Mouse (Mus musculus): ENCODE measurements around the gene Lypd4. TPM values are rescaled to one million over a fixed set of nuclear protein-coding genes. Genes with fewer than 3 reads are reported as not detected.
"Not testable (repeated sequence)": the region's sequence is repeated elsewhere in the genome, so short reads cannot be mapped to it uniquely, and the experiment has no call there.

Gene Lypd4
- total and polyA plus RNA-seq, 2 experiments = not detected

DNA sequence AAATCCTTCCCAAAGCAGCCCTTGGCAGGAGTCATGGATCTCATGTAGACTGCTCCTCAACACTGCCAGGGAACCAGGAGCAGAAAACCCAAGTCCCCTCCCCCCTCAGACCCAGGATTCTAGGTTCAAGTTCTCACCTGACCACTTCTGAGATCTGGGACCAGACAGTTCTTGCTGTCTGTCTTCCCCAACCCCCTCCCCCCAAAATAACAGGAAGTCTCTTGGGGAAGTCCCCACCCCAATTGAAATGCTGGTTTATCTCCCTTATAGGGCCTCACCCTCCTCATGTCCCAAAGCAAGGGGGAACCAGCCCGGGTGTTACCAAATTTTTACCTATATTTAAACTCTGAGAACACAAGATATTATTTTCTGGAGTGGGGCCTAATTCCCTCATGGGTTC, 32.1 kb upstream of the Lypd4 start:
- H3K27ac ChIP-seq (replicated peaks; ENCODE audit: insufficient read depth, low read depth, low read length) = peak overlapping the region; percentile 73
- H3K4me3 ChIP-seq (ENCODE audit: insufficient read depth, low read depth, low read length) = no peak overlapping the region
- no peak overlapping the region for H3K9ac ChIP-seq (ENCODE audit: low read depth, low read length)
- H3K79me2 ChIP-seq (ENCODE audit: control insufficient read depth, insufficient read depth, low read length) = peaks cover 8% of the 10 kb centered on the region; the same call in 1 of the 2 replicates
- H3K36me3 ChIP-seq (ENCODE audit: control insufficient read depth, insufficient read depth, low read length) = no peaks in the 10 kb centered on the region
- peaks cover 11% of the 10 kb centered on the region for H3K4me1 ChIP-seq (ENCODE audit: control insufficient read depth, insufficient read depth, low read length)
- no peaks in the 10 kb centered on the region for H3K27me3 ChIP-seq (ENCODE audit: control insufficient read depth, insufficient read depth, low read length)
- no peak for DNase-seq (ENCODE audit: extremely low read depth, low read depth, low spot score)
- WGBS = 59% methylated on average over 1 of the region's 1 CpGs
- TF ChIP-seq CTCF (IDR thresholded peaks at IDR 0.05; ENCODE audit: low read depth, low read length) (no peak), POLR2A (IDR thresholded peaks at IDR 0.05; ENCODE audit: extremely low read depth, insufficient read depth, low read length) (no peak)

DNA sequence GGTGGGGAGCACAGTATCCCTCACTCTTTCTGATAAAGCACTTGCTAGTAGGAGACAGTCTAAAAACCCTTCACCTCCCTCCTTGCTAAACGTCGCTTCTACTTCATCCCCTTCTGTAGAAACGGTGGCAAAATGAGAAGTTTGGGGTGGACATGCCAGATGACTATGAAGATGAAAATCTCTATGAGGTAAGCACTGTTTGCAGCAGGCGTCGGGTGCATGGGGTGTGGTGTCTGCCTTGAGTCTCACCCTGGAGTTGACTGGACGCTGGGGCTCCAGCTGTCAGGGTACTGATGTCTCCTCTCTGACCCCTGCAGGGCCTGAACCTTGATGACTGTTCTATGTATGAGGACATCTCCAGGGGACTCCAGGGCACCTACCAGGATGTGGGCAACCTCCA, 31.4 kb upstream of the Lypd4 start:
- H3K27me3 ChIP-seq (ENCODE audit: control insufficient read depth, insufficient read depth, low read length) = no peaks in the 10 kb centered on the region
- no peak overlapping the region for H3K9ac ChIP-seq (ENCODE audit: low read depth, low read length)
- no peaks in the 10 kb centered on the region for H3K36me3 ChIP-seq (ENCODE audit: control insufficient read depth, insufficient read depth, low read length)
- H3K27ac ChIP-seq (replicated peaks; ENCODE audit: insufficient read depth, low read depth, low read length) = no peak overlapping the region
- H3K4me3 ChIP-seq (ENCODE audit: insufficient read depth, low read depth, low read length) = no peak overlapping the region
- WGBS = 75% methylated on average over 6 of the region's 6 CpGs
- peaks cover 8% of the 10 kb centered on the region for H3K4me1 ChIP-seq (ENCODE audit: control insufficient read depth, insufficient read depth, low read length)
- TF ChIP-seq POLR2A (IDR thresholded peaks at IDR 0.05; ENCODE audit: extremely low read depth, insufficient read depth, low read length) (no peak), CTCF (IDR thresholded peaks at IDR 0.05; ENCODE audit: low read depth, low read length) (no peak)
- DNase-seq (ENCODE audit: extremely low read depth, low read depth, low spot score) = no peak
- peaks cover 8% of the 10 kb centered on the region; the same call in 1 of the 2 replicates for H3K79me2 ChIP-seq (ENCODE audit: control insufficient read depth, insufficient read depth, low read length)

DNA sequence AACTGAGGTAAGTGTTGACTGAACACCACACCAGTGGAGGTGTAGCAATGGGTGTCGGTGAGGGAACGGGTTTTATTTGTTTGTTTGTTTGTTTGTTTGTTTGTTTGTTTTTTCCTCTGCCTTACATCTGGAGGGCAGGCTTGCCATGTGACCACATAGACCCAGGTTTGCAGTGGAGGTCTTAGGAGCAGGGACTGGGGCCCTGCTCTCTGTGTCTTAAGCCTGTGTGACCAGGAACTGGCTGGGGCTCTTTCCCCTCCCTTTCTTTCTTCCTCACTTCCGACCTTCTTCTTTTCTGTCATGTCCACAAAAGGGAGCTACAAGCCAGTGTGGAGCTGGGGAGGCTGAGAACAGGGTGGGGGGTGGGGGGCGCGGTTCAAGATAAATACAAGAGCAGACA, 28.2 kb upstream of the Lypd4 start:
- TF ChIP-seq POLR2A (IDR thresholded peaks at IDR 0.05; ENCODE audit: extremely low read depth, insufficient read depth, low read length) (no peak), CTCF (IDR thresholded peaks at IDR 0.05; ENCODE audit: low read depth, low read length) (no peak)
- H3K79me2 ChIP-seq (ENCODE audit: control insufficient read depth, insufficient read depth, low read length) = no peaks in the 10 kb centered on the region
- peaks cover 4% of the 10 kb centered on the region; the same call in 1 of the 2 replicates for H3K4me1 ChIP-seq (ENCODE audit: control insufficient read depth, insufficient read depth, low read length)
- H3K27me3 ChIP-seq (ENCODE audit: control insufficient read depth, insufficient read depth, low read length) = no peaks in the 10 kb centered on the region
- no peak for DNase-seq (ENCODE audit: extremely low read depth, low read depth, low spot score)
- H3K36me3 ChIP-seq (ENCODE audit: control insufficient read depth, insufficient read depth, low read length) = no peaks in the 10 kb centered on the region
- H3K4me3 ChIP-seq (ENCODE audit: insufficient read depth, low read depth, low read length) = no peak overlapping the region
- 75% methylated on average over 5 of the region's 5 CpGs for WGBS
- no peak overlapping the region for H3K9ac ChIP-seq (ENCODE audit: low read depth, low read length)
- no peak overlapping the region for H3K27ac ChIP-seq (replicated peaks; ENCODE audit: insufficient read depth, low read depth, low read length)

GRCm38 (mm10) chr7:24897224-24897623, 27.5 kb upstream of the Lypd4 start, which contains the start of gene Cd79a:
Cd79a (plus strand) TSS chr7:24897381.
- no peak within 1 kb of the TSS for H3K4me3 ChIP-seq (ENCODE audit: insufficient read depth, low read depth, low read length)
- 72% methylated on average over 12 of the region's 12 CpGs for WGBS
- DNase-seq (ENCODE audit: extremely low read depth, low read depth, low spot score) = no peak

GRCm38 (mm10) chr7:24896269-24896668, 26.5 kb upstream of the Lypd4 start:
- Histone ChIP-seq H3K36me3 (ENCODE audit: control insufficient read depth, insufficient read depth, low read length) (no peaks in the 10 kb centered on the region), H3K27me3 (ENCODE audit: control insufficient read depth, insufficient read depth, low read length) (no peaks in the 10 kb centered on the region), H3K4me3 (ENCODE audit: insufficient read depth, low read depth, low read length) (no peak overlapping the region), H3K4me1 (ENCODE audit: control insufficient read depth, insufficient read depth, low read length) (no peaks in the 10 kb centered on the region), H3K9ac (ENCODE audit: low read depth, low read length) (no peak overlapping the region), H3K27ac (replicated peaks; ENCODE audit: insufficient read depth, low read depth, low read length) (no peak overlapping the region), H3K79me2 (ENCODE audit: control insufficient read depth, insufficient read depth, low read length) (no peaks in the 10 kb centered on the region)
- DNase-seq (ENCODE audit: extremely low read depth, low read depth, low spot score) = no peak
- TF ChIP-seq POLR2A (IDR thresholded peaks at IDR 0.05; ENCODE audit: extremely low read depth, insufficient read depth, low read length) (no peak), CTCF (IDR thresholded peaks at IDR 0.05; ENCODE audit: low read depth, low read length) (no peak)
- WGBS = 90% methylated on average over 8 of the region's 8 CpGs

More at GRCm38 (mm10) chr7:24897224-24897623, 27.5 kb upstream of the Lypd4 start, which contains the start of gene Cd79a:
- H3K79me2 ChIP-seq (ENCODE audit: control insufficient read depth, insufficient read depth, low read length) = no peaks in the 10 kb centered on the region
- H3K36me3 ChIP-seq (ENCODE audit: control insufficient read depth, insufficient read depth, low read length) = no peaks in the 10 kb centered on the region
- H3K27me3 ChIP-seq (ENCODE audit: control insufficient read depth, insufficient read depth, low read length) = no peaks in the 10 kb centered on the region
- no peak within 1 kb of the TSS for H3K27ac ChIP-seq (replicated peaks; ENCODE audit: insufficient read depth, low read depth, low read length)
- H3K4me1 ChIP-seq (ENCODE audit: control insufficient read depth, insufficient read depth, low read length) = peaks cover 2% of the 10 kb centered on the region; the same call in 1 of the 2 replicates
- TF ChIP-seq CTCF (IDR thresholded peaks at IDR 0.05; ENCODE audit: low read depth, low read length) = no peak
- no peak within 1 kb of the TSS for H3K9ac ChIP-seq (ENCODE audit: low read depth, low read length)

DNA sequence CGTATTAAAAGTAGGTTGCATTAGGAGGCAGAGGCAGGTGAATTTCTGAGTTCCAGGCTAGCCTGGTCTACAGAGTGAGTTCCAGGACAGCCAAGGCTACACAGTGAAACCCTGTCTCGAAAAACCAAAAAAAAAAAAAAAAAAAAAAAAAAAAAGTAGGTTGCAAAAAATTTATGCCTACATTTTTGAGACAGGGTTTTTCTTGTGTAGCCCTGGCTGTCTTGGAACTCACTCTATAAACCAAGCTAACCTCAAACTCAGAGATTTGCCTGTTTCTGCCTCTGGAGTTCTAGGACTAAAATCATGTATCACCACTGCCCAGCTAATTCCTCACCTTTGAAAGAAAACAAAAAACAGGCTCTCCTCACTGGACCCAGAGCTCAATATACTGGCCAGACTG, 26.0 kb upstream of the Lypd4 start:
- 80% methylated on average over 2 of the region's 2 CpGs for WGBS
- H3K27ac ChIP-seq (replicated peaks; ENCODE audit: insufficient read depth, low read depth, low read length); H3K9ac ChIP-seq (ENCODE audit: low read depth, low read length); H3K27me3 ChIP-seq (ENCODE audit: control insufficient read depth, insufficient read depth, low read length); H3K4me3 ChIP-seq (ENCODE audit: insufficient read depth, low read depth, low read length); H3K36me3 ChIP-seq (ENCODE audit: control insufficient read depth, insufficient read depth, low read length); DNase-seq (ENCODE audit: extremely low read depth, low read depth, low spot score); H3K4me1 ChIP-seq (ENCODE audit: control insufficient read depth, insufficient read depth, low read length); H3K79me2 ChIP-seq (ENCODE audit: control insufficient read depth, insufficient read depth, low read length): not testable (repeated sequence)

Measured in liver, adult 2 months (tissue).